Mouse (Mus musculus) cerebellum, postnatal 14 days (tissue): ENCODE measurements around the gene Ankrd26.

Source experiments
- DNase-seq, 2 experiments: peaks; one replicate each; pipeline ENCODE4 v3.0.0; 2021; ENCODE audit warnings: mixed read lengths in 2 of 2

Gene Ankrd26

GRCm38 (mm10) chr6:118478957-118479708 is 82.9 kb downstream of the Ankrd26 start, which contains the start of gene Zfp9:
Gene Zfp9 (minus strand): TSS chr6:118479320.
- DNase-seq, result peak; percentile 85 to 89

GRCm38 (mm10) chr6:118477875-118478785 is 83.9 kb downstream of the Ankrd26 start:
- peak; percentile 22 to 31 for DNase-seq

- no peak for DNase-seq
These were observed 99.8 kb downstream of the Ankrd26 start for GRCm38 (mm10) chr6:118462069-118462705.

GRCm38 (mm10) chr6:118457726-118458125 is 104.3 kb downstream of the Ankrd26 start:
- DNase-seq, result no peak

- peak; percentile 94 to 95 for DNase-seq
These were observed 106.9 kb downstream of the Ankrd26 start, which contains the start of gene Zfp248 for GRCm38 (mm10) chr6:118455042-118455631. Gene Zfp248 (minus strand): TSS chr6:118455528.

- DNase-seq, result no peak
These were observed 107.6 kb downstream of the Ankrd26 start for GRCm38 (mm10) chr6:118454452-118454851.
